Mouse (Mus musculus): ENCODE measurements at regions not wholly inside any gene's neighbourhood (a gene's known extent, or its start where the extent isn't known, plus 50 kb on each side); places are given as distances from the start of the nearest gene placed in this dataset.

GRCm38 (mm10) chr12:71416968-71417367 is 107.3 kb downstream of the Dact1 start:
- TF ChIP-seq CTCF (IDR thresholded peaks at IDR 0.05; ENCODE audit: borderline replicate concordance, control insufficient read depth, extremely low read depth, insufficient read depth, low read length, poor library complexity) (no peak), POLR2A (IDR thresholded peaks at IDR 0.05; ENCODE audit: control insufficient read depth, extremely low read depth, insufficient read depth, low read length, poor library complexity) (no peak)
